Mouse (Mus musculus) spleen, postnatal 14 days (tissue): ENCODE results near the gene 9130409I23Rik.

Experiments
- DNase-seq, 2 experiments: peaks; one replicate each; pipeline ENCODE4 v3.0.0; 2021 to 2022; ENCODE audit warnings: low spot score in 2 of 2

9130409I23Rik gene

GRCm38 (mm10) chr1:181050937-181051336 is at the start of gene 9130409I23Rik:
Gene 9130409I23Rik, plus strand, starts transcription at chr1:181051237.
- DNase-seq: no peak

- DNase-seq: no peak
These were observed 49.4 kb upstream of the 9130409I23Rik start for GRCm38 (mm10) chr1:181001621-181002020.

- DNase-seq: no peak
These were observed 47.2 kb upstream of the 9130409I23Rik start for GRCm38 (mm10) chr1:181003790-181004189.

- DNase-seq: no peak
These were observed 45.7 kb upstream of the 9130409I23Rik start for GRCm38 (mm10) chr1:181005331-181005730.

- DNase-seq: no peak
These were observed 43.2 kb upstream of the 9130409I23Rik start for GRCm38 (mm10) chr1:181007831-181008230.

GRCm38 (mm10) chr1:181008266-181008665 is 42.8 kb upstream of the 9130409I23Rik start:
- peak in 1 of 2 experiments; percentile 0 for DNase-seq

GRCm38 (mm10) chr1:181009011-181009590 is 41.9 kb upstream of the 9130409I23Rik start:
- no peak for DNase-seq

- DNase-seq: peak in 1 of 2 experiments; percentile 0
These were observed 41.3 kb upstream of the 9130409I23Rik start for GRCm38 (mm10) chr1:181009754-181010153.

- DNase-seq: no peak
These were observed 40.7 kb upstream of the 9130409I23Rik start for GRCm38 (mm10) chr1:181010171-181010932.

- no peak for DNase-seq
These were observed 39.4 kb upstream of the 9130409I23Rik start for GRCm38 (mm10) chr1:181011601-181012000.

- no peak for DNase-seq
These were observed 38.6 kb upstream of the 9130409I23Rik start for GRCm38 (mm10) chr1:181012416-181012815.

GRCm38 (mm10) chr1:181013446-181013845 is 37.6 kb upstream of the 9130409I23Rik start:
- DNase-seq: no peak

GRCm38 (mm10) chr1:181014731-181015500 is 36.1 kb upstream of the 9130409I23Rik start:
- DNase-seq: no peak

- DNase-seq: no peak
These were observed 35.5 kb upstream of the 9130409I23Rik start for GRCm38 (mm10) chr1:181015558-181015957.

GRCm38 (mm10) chr1:181016045-181016444 is 35.0 kb upstream of the 9130409I23Rik start:
- no peak for DNase-seq

- peak; percentile 29 to 46 for DNase-seq
These were observed 34.4 kb upstream of the 9130409I23Rik start for GRCm38 (mm10) chr1:181016532-181017131.

GRCm38 (mm10) chr1:181017212-181017711 is 33.8 kb upstream of the 9130409I23Rik start:
- DNase-seq: peak; percentile 62 to 74

GRCm38 (mm10) chr1:181017890-181018420 is 33.1 kb upstream of the 9130409I23Rik start:
- no peak for DNase-seq

- DNase-seq: no peak
These were observed 30.1 kb upstream of the 9130409I23Rik start, which contains the start of gene Ephx1 for GRCm38 (mm10) chr1:181020756-181021487. Gene Ephx1, minus strand, starts transcription at chr1:181020904.

GRCm38 (mm10) chr1:181021488-181021865 is 29.6 kb upstream of the 9130409I23Rik start:
- no peak for DNase-seq

- DNase-seq: peak; percentile 38 to 66
These were observed 28.8 kb upstream of the 9130409I23Rik start for GRCm38 (mm10) chr1:181022265-181022664.
